Mouse (Mus musculus) kidney, postnatal 36 days (tissue): ENCODE measurements around the gene Adgrg5.

Experiments used
- DNase-seq, 2 experiments: peaks; one replicate each; pipeline ENCODE4 v3.0.0; 2021 to 2022; ENCODE audit warnings: mixed read lengths in 2 of 2

Adgrg5 gene

GRCm38 (mm10) chr8:94917851-94918495 is 5.5 kb upstream of the Adgrg5 start, which contains the start of gene Ccdc102a:
Ccdc102a (minus strand) TSS chr8:94918098.
- DNase-seq, result peak; percentile 42 to 75

- no peak for DNase-seq
Measured at GRCm38 (mm10) chr8:94919256-94919655, 4.2 kb upstream of the Adgrg5 start.

GRCm38 (mm10) chr8:94922176-94922575 is 1.3 kb upstream of the Adgrg5 start:
- DNase-seq, result no peak

- DNase-seq, result peak; percentile 25
Measured at GRCm38 (mm10) chr8:94922602-94923001, 892 bp upstream of the Adgrg5 start.

GRCm38 (mm10) chr8:94928227-94928626 is 4.7 kb downstream of the Adgrg5 start:
- DNase-seq, result no peak

GRCm38 (mm10) chr8:94933918-94934317 is 10.4 kb downstream of the Adgrg5 start:
- DNase-seq, result no peak

GRCm38 (mm10) chr8:94935172-94935571 is 11.7 kb downstream of the Adgrg5 start:
- DNase-seq, result no peak

GRCm38 (mm10) chr8:94942566-94942965 is 19.1 kb downstream of the Adgrg5 start:
- DNase-seq, result peak; percentile 57 to 85

GRCm38 (mm10) chr8:94945185-94945584 is 21.7 kb downstream of the Adgrg5 start:
- DNase-seq, result no peak

GRCm38 (mm10) chr8:94948421-94948820 is 24.9 kb downstream of the Adgrg5 start:
- DNase-seq, result no peak

- no peak for DNase-seq
Measured at GRCm38 (mm10) chr8:94949010-94949409, 25.5 kb downstream of the Adgrg5 start.

GRCm38 (mm10) chr8:94950046-94950445 is 26.6 kb downstream of the Adgrg5 start:
- DNase-seq, result peak; percentile 80 to 85

- no peak for DNase-seq
Measured at GRCm38 (mm10) chr8:94950458-94950857, 27.0 kb downstream of the Adgrg5 start.

- no peak for DNase-seq
Measured at GRCm38 (mm10) chr8:94952086-94952485, 28.6 kb downstream of the Adgrg5 start.

- DNase-seq, result no peak
Measured at GRCm38 (mm10) chr8:94953624-94954367, 30.3 kb downstream of the Adgrg5 start.

- peak in 1 of 2 experiments; percentile 42 for DNase-seq
Measured at GRCm38 (mm10) chr8:94954368-94954737, 30.9 kb downstream of the Adgrg5 start.

GRCm38 (mm10) chr8:94954921-94955758 is 31.6 kb downstream of the Adgrg5 start:
- DNase-seq, result peak; percentile 58 to 72

GRCm38 (mm10) chr8:94956078-94956574 is 32.6 kb downstream of the Adgrg5 start:
- no peak for DNase-seq

GRCm38 (mm10) chr8:94962201-94962600 is 38.7 kb downstream of the Adgrg5 start:
- DNase-seq, result peak; percentile 67 to 73

GRCm38 (mm10) chr8:94964828-94965227 is 41.3 kb downstream of the Adgrg5 start:
- peak in 1 of 2 experiments; percentile 40 for DNase-seq

GRCm38 (mm10) chr8:94966578-94966977 is 43.1 kb downstream of the Adgrg5 start:
- peak; percentile 65 to 72 for DNase-seq

GRCm38 (mm10) chr8:94967071-94967470 is 43.6 kb downstream of the Adgrg5 start:
- DNase-seq, result peak; percentile 58 to 73

- DNase-seq, result peak; percentile 88 to 89
Measured at GRCm38 (mm10) chr8:94967554-94967953, 44.1 kb downstream of the Adgrg5 start.
